Mouse (Mus musculus): ENCODE data around the gene Tmem270. TPM values are rescaled to one million over a fixed set of nuclear protein-coding genes. Genes with fewer than 3 reads are reported as not detected.

The Tmem270 gene
- not detected in 2 replicates for polyA plus RNA-seq (2015; fragmentation: Nextera tagmentation; extraction: Ambion mirVana)

- H3K36me3 ChIP-seq = no peaks in the 10 kb centered on the region
- 0 out of 2 replicates have a peak, but pooled peaks cover 3% of the 10 kb centered on the region for H3K4me1 ChIP-seq
- no peak within 1 kb of the TSS for H3K4me2 ChIP-seq (replicated peaks)
- WGBS = 83% methylated on average over 6 of the region's 6 CpGs
- no peaks in the 10 kb centered on the region for H3K27me3 ChIP-seq
- H3K9ac ChIP-seq = no peak within 1 kb of the TSS
- H3K4me3 ChIP-seq (replicated peaks) = no peak within 1 kb of the TSS
- H3K9me3 ChIP-seq (replicated peaks) = no peaks in the 10 kb centered on the region
- H3K27ac ChIP-seq (replicated peaks) = no peak within 1 kb of the TSS
- ATAC-seq (ENCODE audit: insufficient number of reproducible peaks, low FRiP score, low TSS enrichment, low read depth) = no peak
These were observed at the start of gene Tmem270 for GRCm38 (mm10) chr5:134906633-134907032. Gene Tmem270 (minus strand): TSS chr5:134906733.

GRCm38 (mm10) chr5:134955491-134955890 lies 49.0 kb upstream of the Tmem270 start:
- no peak overlapping the region for H3K27ac ChIP-seq (replicated peaks)
- no peaks in the 10 kb centered on the region for H3K9me3 ChIP-seq (replicated peaks)
- ATAC-seq (ENCODE audit: insufficient number of reproducible peaks, low FRiP score, low TSS enrichment, low read depth) = no peak
- H3K9ac ChIP-seq = no peak overlapping the region
- 68% methylated on average over 5 of the region's 5 CpGs for WGBS
- no peaks in the 10 kb centered on the region for H3K36me3 ChIP-seq
- no peak overlapping the region for H3K4me3 ChIP-seq (replicated peaks)
- H3K4me2 ChIP-seq (replicated peaks) = no peak overlapping the region
- H3K4me1 ChIP-seq = peaks cover 9% of the 10 kb centered on the region
- H3K27me3 ChIP-seq = no peaks in the 10 kb centered on the region

- Histone ChIP-seq H3K36me3 (no peaks in the 10 kb centered on the region), H3K4me1 (peaks cover 23% of the 10 kb centered on the region), H3K4me2 (replicated peaks) (peak overlapping the region; percentile 12; the same call in 1 of the 2 replicates), H3K4me3 (replicated peaks) (no peak overlapping the region), H3K9me3 (replicated peaks) (no peaks in the 10 kb centered on the region), H3K27me3 (peaks cover 12% of the 10 kb centered on the region), H3K9ac (no peak overlapping the region), H3K27ac (replicated peaks) (no peak overlapping the region)
- ATAC-seq (ENCODE audit: insufficient number of reproducible peaks, low FRiP score, low TSS enrichment, low read depth) = no peak
- WGBS = 21% methylated on average over 19 of the region's 19 CpGs
These were observed 44.7 kb upstream of the Tmem270 start for GRCm38 (mm10) chr5:134951053-134951884.

GRCm38 (mm10) chr5:134948085-134948439 lies 41.5 kb upstream of the Tmem270 start:
- Histone ChIP-seq H3K4me1 (peaks cover 26% of the 10 kb centered on the region), H3K9me3 (replicated peaks) (no peaks in the 10 kb centered on the region), H3K36me3 (no peaks in the 10 kb centered on the region), H3K27ac (replicated peaks) (no peak overlapping the region), H3K27me3 (peaks cover 23% of the 10 kb centered on the region), H3K9ac (no peak overlapping the region), H3K4me3 (replicated peaks) (no peak overlapping the region), H3K4me2 (replicated peaks) (no peak overlapping the region)
- 39% methylated on average over 4 of the region's 4 CpGs for WGBS
- ATAC-seq (ENCODE audit: insufficient number of reproducible peaks, low FRiP score, low TSS enrichment, low read depth) = no peak

GRCm38 (mm10) chr5:134947420-134948084 lies 41.0 kb upstream of the Tmem270 start:
- H3K36me3 ChIP-seq = no peaks in the 10 kb centered on the region
- 44% methylated on average over 5 of the region's 5 CpGs for WGBS
- no peak for ATAC-seq (ENCODE audit: insufficient number of reproducible peaks, low FRiP score, low TSS enrichment, low read depth)
- H3K9ac ChIP-seq = no peak overlapping the region
- H3K4me3 ChIP-seq (replicated peaks) = no peak overlapping the region
- H3K27me3 ChIP-seq = peaks cover 23% of the 10 kb centered on the region
- H3K4me2 ChIP-seq (replicated peaks) = no peak overlapping the region; the same call in 1 of the 2 replicates
- H3K4me1 ChIP-seq = peaks cover 26% of the 10 kb centered on the region
- no peaks in the 10 kb centered on the region for H3K9me3 ChIP-seq (replicated peaks)
- 0 out of 2 replicates have a peak overlapping the region, but pooled peaks have one; percentile 41 for H3K27ac ChIP-seq (replicated peaks)

- no peaks in the 10 kb centered on the region for H3K36me3 ChIP-seq
- no peaks in the 10 kb centered on the region for H3K9me3 ChIP-seq (replicated peaks)
- peaks cover 23% of the 10 kb centered on the region for H3K27me3 ChIP-seq
- H3K9ac ChIP-seq = peak within 1 kb of the TSS; percentile 9; the same call in 1 of the 2 replicates
- H3K27ac ChIP-seq (replicated peaks) = peak within 1 kb of the TSS; percentile 79
- H3K4me2 ChIP-seq (replicated peaks) = peak within 1 kb of the TSS; percentile 34
- H3K4me1 ChIP-seq = peaks cover 28% of the 10 kb centered on the region
- ATAC-seq (ENCODE audit: insufficient number of reproducible peaks, low FRiP score, low TSS enrichment, low read depth) = peak; percentile 53; the same call in 1 of the 2 replicates
- 10% methylated on average over 11 of the region's 11 CpGs for WGBS
- H3K4me3 ChIP-seq (replicated peaks) = peak within 1 kb of the TSS; percentile 38
These were observed 40.3 kb upstream of the Tmem270 start, which contains the start of gene Cldn4 for GRCm38 (mm10) chr5:134946857-134947255. Gene Cldn4 (minus strand): TSS chr5:134946934.

GRCm38 (mm10) chr5:134946063-134946856 lies 39.7 kb upstream of the Tmem270 start:
- Histone ChIP-seq H3K4me3 (replicated peaks) (peak overlapping the region; percentile 38), H3K27ac (replicated peaks) (peak overlapping the region; percentile 79), H3K4me2 (replicated peaks) (peak overlapping the region; percentile 34), H3K9ac (peak overlapping the region; percentile 9; the same call in 1 of the 2 replicates), H3K27me3 (peaks cover 23% of the 10 kb centered on the region), H3K36me3 (no peaks in the 10 kb centered on the region), H3K4me1 (peaks cover 25% of the 10 kb centered on the region), H3K9me3 (replicated peaks) (no peaks in the 10 kb centered on the region)
- 14% methylated on average over 43 of the region's 43 CpGs for WGBS
- 0 out of 2 replicates have a peak, but pooled peaks have one; percentile 32 for ATAC-seq (ENCODE audit: insufficient number of reproducible peaks, low FRiP score, low TSS enrichment, low read depth)

GRCm38 (mm10) chr5:134945266-134945959 lies 38.9 kb upstream of the Tmem270 start:
- WGBS = 35% methylated on average over 18 of the region's 19 CpGs
- ATAC-seq (ENCODE audit: insufficient number of reproducible peaks, low FRiP score, low TSS enrichment, low read depth) = no peak
- H3K27me3 ChIP-seq = peaks cover 23% of the 10 kb centered on the region
- H3K4me3 ChIP-seq (replicated peaks) = peak overlapping the region; percentile 38
- H3K9me3 ChIP-seq (replicated peaks) = no peaks in the 10 kb centered on the region
- H3K9ac ChIP-seq = 0 out of 2 replicates have a peak overlapping the region, but pooled peaks have one; percentile 9
- peaks cover 23% of the 10 kb centered on the region for H3K4me1 ChIP-seq
- peak overlapping the region; percentile 34 for H3K4me2 ChIP-seq (replicated peaks)
- H3K27ac ChIP-seq (replicated peaks) = 0 out of 2 replicates have a peak overlapping the region, but pooled peaks have one; percentile 17
- H3K36me3 ChIP-seq = 0 out of 2 replicates have a peak, but pooled peaks cover 3% of the 10 kb centered on the region

GRCm38 (mm10) chr5:134944179-134944578 lies 37.6 kb upstream of the Tmem270 start:
- no peak for ATAC-seq (ENCODE audit: insufficient number of reproducible peaks, low FRiP score, low TSS enrichment, low read depth)
- Histone ChIP-seq H3K36me3 (0 out of 2 replicates have a peak, but pooled peaks cover 4% of the 10 kb centered on the region), H3K4me3 (replicated peaks) (no peak overlapping the region), H3K4me2 (replicated peaks) (no peak overlapping the region), H3K27me3 (peaks cover 23% of the 10 kb centered on the region), H3K9ac (no peak overlapping the region), H3K4me1 (peaks cover 23% of the 10 kb centered on the region), H3K9me3 (replicated peaks) (no peaks in the 10 kb centered on the region), H3K27ac (replicated peaks) (no peak overlapping the region)
- WGBS = 58% methylated on average over 5 of the region's 5 CpGs

GRCm38 (mm10) chr5:134942740-134943139 lies 36.2 kb upstream of the Tmem270 start:
- Histone ChIP-seq H3K27ac (replicated peaks) (no peak overlapping the region), H3K4me2 (replicated peaks) (no peak overlapping the region), H3K4me1 (peaks cover 22% of the 10 kb centered on the region), H3K27me3 (peaks cover 23% of the 10 kb centered on the region), H3K9me3 (replicated peaks) (no peaks in the 10 kb centered on the region), H3K36me3 (0 out of 2 replicates have a peak, but pooled peaks cover 4% of the 10 kb centered on the region), H3K9ac (no peak overlapping the region), H3K4me3 (replicated peaks) (no peak overlapping the region)
- WGBS = 82% methylated on average over 2 of the region's 2 CpGs
- no peak for ATAC-seq (ENCODE audit: insufficient number of reproducible peaks, low FRiP score, low TSS enrichment, low read depth)
